Mouse (Mus musculus) gastrocnemius, postnatal 4 days (tissue): ENCODE results near the gene Zfp956. TPM values are rescaled to one million over a fixed set of nuclear protein-coding genes. Genes with fewer than 3 reads are reported as not detected.
A peak's percentile ranks its signal among the peaks of the same experiment; 100 is the strongest.
"Not testable (repeated sequence)": the region's sequence is repeated elsewhere in the genome, so short reads cannot be mapped to it uniquely, and the experiment has no call there.

Experiments used
- DNase-seq, 2 experiments: peaks; one replicate each; pipeline ENCODE4 v3.0.0; 2021 to 2022; ENCODE audit warnings: low spot score in 2 of 2, mixed read lengths in 2 of 2
- total RNA-seq, 2 experiments: library from RNA; stranded (reverse); gene quantifications; 2 replicates each; pipeline ENCODE4 v1.2.3; 2021

Zfp956 gene
- total RNA-seq, 2 experiments from 2014 or later: 5.5 to 8.0 TPM

- DNase-seq: no peak
These were observed 9.9 kb downstream of the Zfp956 start for GRCm38 (mm10) chr6:47963051-47963450.

- DNase-seq: not testable (repeated sequence)
These were observed 15.0 kb downstream of the Zfp956 start for GRCm38 (mm10) chr6:47968166-47968565.

GRCm38 (mm10) chr6:47974599-47974998 lies 21.4 kb downstream of the Zfp956 start:
- no peak for DNase-seq

GRCm38 (mm10) chr6:47978897-47979368 lies 25.7 kb downstream of the Zfp956 start:
- peak; percentile 33 to 50 for DNase-seq

GRCm38 (mm10) chr6:47983936-47984335 lies 30.7 kb downstream of the Zfp956 start:
- DNase-seq: no peak

GRCm38 (mm10) chr6:47995661-47996060 lies 42.5 kb downstream of the Zfp956 start:
- no peak for DNase-seq

GRCm38 (mm10) chr6:48010727-48011126 lies 57.5 kb downstream of the Zfp956 start:
- no peak for DNase-seq

Other genes starting within 250 kb of the Zfp956 start
- 10 to 100 TPM; 60.3 to 64.3 TPM for gene Pdia4, start 140.0 kb upstream of the Zfp956 start, total RNA-seq
- gene Zfp786, start 122.5 kb upstream of the Zfp956 start, total RNA-seq: 1 to 10 TPM; 1.0 to 1.3 TPM
- 1 to 10 TPM; 7.5 to 8.8 TPM for gene Zfp398, start 117.7 kb upstream of the Zfp956 start, total RNA-seq
- gene Zfp282, start 76.2 kb upstream of the Zfp956 start, total RNA-seq: 10 to 100 TPM; 14.2 to 15.2 TPM
- gene Zfp212, start 32.9 kb upstream of the Zfp956 start, total RNA-seq: 10 to 100 TPM; 13.0 to 14.5 TPM
- gene Zfp777, start 95.5 kb downstream of the Zfp956 start, total RNA-seq: 10 to 100 TPM; 25.8 to 26.4 TPM
- 10 to 100 TPM; 19.1 to 22.8 TPM for gene Zfp746, start 133.2 kb downstream of the Zfp956 start, total RNA-seq